Mouse (Mus musculus) bone marrow macrophage, adult 2 months (primary cell): Measurements from ENCODE around the gene Tex9.

ENCODE experiments used
- CTCF ChIP-seq: IDR thresholded peaks from 2 replicates; pipeline ENCODE4 v1.5.1; 2012; ENCODE audit warnings: low read depth, mild to moderate bottlenecking, low read length, moderate library complexity
- POLR2A ChIP-seq: IDR thresholded peaks from 2 replicates; pipeline ENCODE4 v1.6.1; 2012; ENCODE audit warnings: mild to moderate bottlenecking, low read depth, low read length, borderline replicate concordance

DNA sequence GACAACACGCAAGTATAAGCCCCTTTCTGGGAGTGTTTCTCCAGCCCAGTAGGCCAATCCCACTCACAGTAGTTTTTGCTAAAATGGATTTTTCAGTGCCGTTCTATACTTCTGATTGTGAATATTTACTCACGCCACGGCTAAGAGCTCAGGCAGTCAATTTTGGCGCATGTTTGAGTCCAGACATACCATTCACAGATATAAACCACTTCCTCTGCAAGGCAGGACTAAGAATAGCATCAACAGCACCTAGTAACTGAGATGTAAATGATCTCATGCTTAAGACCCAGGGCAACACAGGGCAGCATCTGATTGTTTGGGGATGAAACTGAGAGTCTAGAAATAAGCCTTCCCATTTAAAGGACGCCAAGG is at the start of gene Tex9:
- TF ChIP-seq CTCF (no peak), POLR2A (no peak)
